Mouse (Mus musculus) E14TG2a.4 (cell line): Measurements from ENCODE around the gene Gm44579.

ENCODE experiments used
- CTCF ChIP-seq: conservative IDR thresholded peaks from 2 replicates; pipeline ENCODE4 v1.5.1; 2014; ENCODE audit warnings: low read length
- NANOG ChIP-seq: IDR thresholded peaks from 2 replicates; pipeline ENCODE4 v1.6.1; 2014; ENCODE audit warnings: borderline replicate concordance, low read length, mixed read lengths

DNA sequence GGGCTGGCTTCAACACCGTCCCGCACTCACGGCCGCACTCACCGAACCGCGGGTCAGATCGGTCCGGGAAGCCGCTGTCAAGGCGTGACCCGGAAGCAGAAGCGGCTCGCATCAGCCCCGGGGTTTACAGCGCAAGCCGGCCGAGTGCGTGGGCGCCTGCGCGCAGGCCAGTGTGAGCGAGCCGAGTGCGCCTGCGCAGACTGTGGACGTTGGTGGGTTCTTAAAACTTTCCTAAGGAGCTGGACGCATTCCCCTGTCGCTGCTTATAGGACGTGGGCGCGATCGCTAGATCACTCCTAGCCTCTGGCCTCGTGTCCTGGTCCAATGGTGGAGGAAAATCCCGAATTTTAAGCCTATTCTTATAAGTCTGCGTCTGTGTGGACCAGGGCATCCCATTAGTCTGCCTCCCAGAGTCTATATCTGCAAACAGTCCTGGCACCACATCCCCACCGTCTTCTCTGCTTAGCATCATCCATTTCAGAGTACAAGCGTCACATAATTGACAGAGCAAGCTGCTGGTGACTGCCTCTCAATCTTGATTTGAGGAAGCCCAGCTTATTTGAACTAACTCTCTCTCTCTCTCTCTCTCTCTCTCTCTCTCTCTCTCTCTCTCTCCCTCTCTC is 75.1 kb downstream of the Gm44579 start:
- TF ChIP-seq CTCF, result no peak
- TF ChIP-seq NANOG, result no peak
